Mouse (Mus musculus): ENCODE data around the gene Gm45902.

DNA sequence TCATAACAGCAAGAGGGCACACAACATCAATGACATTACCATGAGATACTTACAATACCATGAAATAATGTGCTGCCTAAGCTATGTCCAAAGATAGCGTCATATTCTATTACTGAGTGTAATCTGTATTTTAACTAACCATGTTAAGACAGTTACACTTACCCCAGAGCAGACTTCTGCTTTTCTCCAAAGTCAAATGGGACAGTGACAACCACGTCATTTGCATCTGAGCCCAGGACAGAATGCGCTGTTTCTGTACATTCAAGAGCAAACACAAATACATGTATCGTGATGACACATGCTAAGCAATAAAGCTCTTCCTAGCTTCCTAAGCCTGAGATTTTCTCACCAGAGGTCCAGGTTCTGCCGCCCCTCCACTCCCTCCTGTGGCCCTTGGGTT, 11.7 kb downstream of the Gm45902 start:
- TF ChIP-seq CTCF (IDR thresholded peaks at IDR 0.05; ENCODE audit: low read depth, low read length), result no peak
- TF ChIP-seq GATA1 (IDR thresholded peaks at IDR 0.05; ENCODE audit: borderline replicate concordance, low read length), result no peak
- no peak for TF ChIP-seq TAL1 (conservative IDR thresholded peaks at IDR 0.05; ENCODE audit: low read depth, low read length)
- TF ChIP-seq POLR2AphosphoS5 (IDR thresholded peaks at IDR 0.05; ENCODE audit: insufficient replicate concordance, low read depth, low read length), result no peak
- TF ChIP-seq GATA2 (IDR thresholded peaks at IDR 0.05; ENCODE audit: borderline replicate concordance, low read depth, low read length), result no peak

All from G1E (cell line).